Mouse (Mus musculus): Measurements from ENCODE around the gene Ndst2. TPM values are rescaled to one million over a fixed set of nuclear protein-coding genes. Genes with fewer than 3 reads are reported as not detected.

The Ndst2 gene
- polyA plus RNA-seq, 1 experiment, result not detected

DNA sequence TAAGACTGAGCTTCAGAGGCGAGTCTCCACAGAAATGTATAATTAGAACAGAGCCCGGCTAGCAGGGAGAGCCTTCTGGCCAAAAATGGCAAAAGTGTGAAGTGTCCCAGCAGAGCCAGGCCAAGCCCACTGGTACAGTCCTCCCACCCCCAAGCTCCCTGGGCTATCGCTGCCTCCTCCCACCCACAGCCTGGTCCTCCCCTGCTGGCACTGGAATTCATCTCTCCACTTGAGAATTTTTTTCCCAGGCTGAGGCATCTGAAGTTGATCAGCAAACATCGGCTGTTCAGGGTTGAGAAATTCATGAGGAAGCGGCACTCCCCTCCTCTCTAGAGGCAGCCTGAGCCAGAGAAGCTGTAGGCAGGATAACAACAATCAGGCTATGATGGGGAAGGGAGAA lies 34.2 kb upstream of the Ndst2 start:
- 32% methylated on average over 5 of the region's 5 CpGs for WGBS
- no peak overlapping the region for H3K27ac ChIP-seq (ENCODE audit: insufficient read depth, low read depth, low read length)
- no peak for TF ChIP-seq POLR2A (IDR thresholded peaks at IDR 0.05; ENCODE audit: insufficient read depth, low read depth, low read length)
- TF ChIP-seq CTCF (IDR thresholded peaks at IDR 0.05; ENCODE audit: insufficient read depth, low read depth, low read length), result no peak
- no peak overlapping the region for H3K4me3 ChIP-seq (ENCODE audit: insufficient read depth, low read depth, low read length)
- peaks cover 23% of the 10 kb centered on the region for H3K4me1 ChIP-seq (ENCODE audit: control insufficient read depth, insufficient read depth, low read length)

GRCm38 (mm10) chr14:20767936-20768335 lies 33.6 kb upstream of the Ndst2 start:
- Histone ChIP-seq H3K4me3 (ENCODE audit: insufficient read depth, low read depth, low read length) (no peak overlapping the region), H3K27ac (ENCODE audit: insufficient read depth, low read depth, low read length) (no peak overlapping the region), H3K4me1 (ENCODE audit: control insufficient read depth, insufficient read depth, low read length) (peaks cover 18% of the 10 kb centered on the region)
- TF ChIP-seq POLR2A (IDR thresholded peaks at IDR 0.05; ENCODE audit: insufficient read depth, low read depth, low read length) (no peak), CTCF (IDR thresholded peaks at IDR 0.05; ENCODE audit: insufficient read depth, low read depth, low read length) (no peak)
- 90% methylated on average over 7 of the region's 7 CpGs for WGBS

DNA sequence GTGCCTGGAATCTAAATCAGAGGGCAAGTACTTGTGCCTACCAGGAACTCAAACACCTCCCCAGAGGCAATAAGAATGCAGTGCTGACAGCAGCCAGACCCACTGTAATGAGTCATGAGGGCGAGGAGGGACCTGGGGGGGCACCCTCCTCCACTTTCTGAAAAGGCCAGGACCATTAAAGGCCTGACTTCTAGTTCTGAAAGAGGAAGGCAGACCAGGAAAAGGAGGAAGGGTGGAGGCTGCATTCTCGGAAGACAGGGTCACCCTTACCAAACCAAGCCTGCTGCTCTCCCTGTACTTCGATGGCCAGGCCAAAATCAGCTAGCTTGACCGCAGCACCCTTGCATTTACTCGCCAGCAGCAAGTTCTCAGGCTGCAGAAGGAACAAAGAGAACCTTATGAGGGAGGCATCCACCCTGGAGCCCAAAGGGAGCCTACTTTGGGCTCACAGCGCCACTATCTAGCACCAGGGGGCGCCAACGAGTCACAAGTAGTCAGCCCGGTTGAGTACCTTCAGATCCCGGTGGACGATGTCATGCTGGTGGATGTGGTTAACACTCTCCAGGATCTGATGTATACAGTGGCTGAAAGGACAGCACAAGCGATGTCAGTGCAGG lies 31.4 kb upstream of the Ndst2 start:
- Histone ChIP-seq H3K4me1 (ENCODE audit: control insufficient read depth, insufficient read depth, low read length) (peaks cover 15% of the 10 kb centered on the region), H3K27ac (ENCODE audit: insufficient read depth, low read depth, low read length) (peak overlapping the region; percentile 34), H3K4me3 (ENCODE audit: insufficient read depth, low read depth, low read length) (no peak overlapping the region)
- peak; percentile 98 for TF ChIP-seq CTCF (IDR thresholded peaks at IDR 0.05; ENCODE audit: insufficient read depth, low read depth, low read length)
- TF ChIP-seq POLR2A (IDR thresholded peaks at IDR 0.05; ENCODE audit: insufficient read depth, low read depth, low read length), result no peak
- 16% methylated on average over 12 of the region's 12 CpGs for WGBS

DNA sequence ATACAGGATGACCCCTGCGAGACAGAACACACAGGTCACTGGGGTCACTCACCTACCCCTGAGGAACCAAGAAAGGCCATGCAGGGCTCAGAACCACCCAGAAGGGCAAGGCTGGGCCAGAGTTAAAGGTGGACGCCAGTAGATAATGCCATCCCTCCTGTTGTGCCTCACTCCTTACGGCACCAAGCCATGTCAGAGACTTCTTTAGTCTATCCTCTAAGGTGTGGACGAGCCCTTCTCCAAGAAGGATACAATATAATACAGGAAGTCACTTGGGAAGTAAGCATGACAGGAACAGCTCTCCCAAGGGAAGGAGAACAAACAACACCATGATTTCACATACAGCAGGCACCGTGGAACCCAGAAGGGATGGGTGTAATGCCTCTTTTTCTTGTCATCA lies 30.6 kb upstream of the Ndst2 start:
- Histone ChIP-seq H3K4me3 (ENCODE audit: insufficient read depth, low read depth, low read length) (no peak overlapping the region), H3K27ac (ENCODE audit: insufficient read depth, low read depth, low read length) (0 out of 2 replicates have a peak overlapping the region, but pooled peaks have one; percentile 34)

DNA sequence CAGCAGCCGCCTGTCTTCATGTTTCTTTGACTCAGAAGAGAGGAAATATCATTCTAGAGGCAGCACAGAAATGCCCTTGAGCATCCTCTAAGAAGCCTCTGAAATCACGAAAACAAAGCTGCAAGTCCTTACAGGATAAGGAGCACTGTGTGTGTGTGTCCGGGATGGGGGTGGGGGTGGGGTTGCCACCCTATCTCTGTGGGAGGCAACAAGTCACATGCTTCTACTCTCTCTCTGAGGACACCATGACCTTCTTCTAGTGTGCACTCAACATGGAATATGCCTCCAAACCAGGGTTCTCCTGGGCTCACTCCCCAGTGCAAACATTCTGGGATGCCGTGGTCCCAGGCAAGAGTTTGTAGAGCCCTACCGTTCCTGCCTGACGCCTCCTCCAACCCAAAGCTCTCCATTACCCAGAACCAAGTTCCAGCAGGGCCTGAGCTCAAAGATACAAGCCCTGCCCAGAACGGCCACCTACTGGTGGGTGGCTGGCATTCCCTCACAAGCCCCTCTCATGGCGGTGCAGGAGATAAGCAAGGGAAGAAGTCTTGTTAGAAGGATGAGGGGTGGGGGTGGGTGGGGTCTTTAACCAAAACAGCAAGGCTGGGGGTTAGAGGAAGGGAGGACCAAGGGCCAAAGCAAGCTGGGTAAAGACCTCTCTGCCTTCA lies 24.5 kb upstream of the Ndst2 start:
- H3K4me1 ChIP-seq (ENCODE audit: control insufficient read depth, insufficient read depth, low read length), result peaks cover 9% of the 10 kb centered on the region
- no peak overlapping the region for H3K27ac ChIP-seq (ENCODE audit: insufficient read depth, low read depth, low read length)
- 77% methylated on average over 8 of the region's 8 CpGs for WGBS

More for the DNA sequence above, 30.6 kb upstream of the Ndst2 start:
- H3K4me1 ChIP-seq (ENCODE audit: control insufficient read depth, insufficient read depth, low read length), result peaks cover 15% of the 10 kb centered on the region
- WGBS, result 93% methylated on average over 5 of the region's 5 CpGs
- TF ChIP-seq CTCF (IDR thresholded peaks at IDR 0.05; ENCODE audit: insufficient read depth, low read depth, low read length), result no peak
- no peak for TF ChIP-seq POLR2A (IDR thresholded peaks at IDR 0.05; ENCODE audit: insufficient read depth, low read depth, low read length)

DNA sequence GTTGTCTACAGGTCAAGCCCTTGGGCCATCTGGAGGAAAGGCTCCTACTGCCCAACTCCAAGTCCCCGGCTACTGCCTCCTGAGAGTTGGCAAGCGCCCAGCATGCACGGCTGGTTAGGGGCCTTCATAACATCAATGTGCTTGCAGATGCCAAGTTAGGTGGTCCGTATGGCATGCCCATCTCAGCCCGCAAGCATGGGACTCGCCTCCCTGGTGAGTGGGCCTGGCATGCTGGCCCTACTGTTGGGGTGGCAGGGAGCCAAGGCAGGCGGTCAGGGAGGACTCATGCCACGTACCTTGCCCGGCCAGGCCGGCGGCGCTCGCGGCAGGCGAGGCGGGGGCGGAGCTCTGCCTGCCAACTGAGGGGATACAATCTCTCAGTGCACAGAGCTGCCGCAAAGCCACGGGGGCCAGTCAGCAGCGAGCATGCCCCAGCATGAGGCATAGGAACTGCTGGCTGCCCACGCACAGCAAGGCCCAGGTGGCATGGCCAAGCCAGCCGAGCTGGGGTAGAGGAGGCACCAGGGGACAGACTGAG lies 23.1 kb upstream of the Ndst2 start:
- TF ChIP-seq CTCF (IDR thresholded peaks at IDR 0.05; ENCODE audit: insufficient read depth, low read depth, low read length), result no peak
- TF ChIP-seq POLR2A (IDR thresholded peaks at IDR 0.05; ENCODE audit: insufficient read depth, low read depth, low read length), result no peak
- peaks cover 9% of the 10 kb centered on the region for H3K4me1 ChIP-seq (ENCODE audit: control insufficient read depth, insufficient read depth, low read length)
- WGBS, result 73% methylated on average over 22 of the region's 22 CpGs
- H3K27ac ChIP-seq (ENCODE audit: insufficient read depth, low read depth, low read length), result no peak overlapping the region
- no peak overlapping the region for H3K4me3 ChIP-seq (ENCODE audit: insufficient read depth, low read depth, low read length)

More for the DNA sequence above, 24.5 kb upstream of the Ndst2 start:
- H3K4me3 ChIP-seq (ENCODE audit: insufficient read depth, low read depth, low read length), result no peak overlapping the region
- no peak for TF ChIP-seq CTCF (IDR thresholded peaks at IDR 0.05; ENCODE audit: insufficient read depth, low read depth, low read length)
- no peak for TF ChIP-seq POLR2A (IDR thresholded peaks at IDR 0.05; ENCODE audit: insufficient read depth, low read depth, low read length)

DNA sequence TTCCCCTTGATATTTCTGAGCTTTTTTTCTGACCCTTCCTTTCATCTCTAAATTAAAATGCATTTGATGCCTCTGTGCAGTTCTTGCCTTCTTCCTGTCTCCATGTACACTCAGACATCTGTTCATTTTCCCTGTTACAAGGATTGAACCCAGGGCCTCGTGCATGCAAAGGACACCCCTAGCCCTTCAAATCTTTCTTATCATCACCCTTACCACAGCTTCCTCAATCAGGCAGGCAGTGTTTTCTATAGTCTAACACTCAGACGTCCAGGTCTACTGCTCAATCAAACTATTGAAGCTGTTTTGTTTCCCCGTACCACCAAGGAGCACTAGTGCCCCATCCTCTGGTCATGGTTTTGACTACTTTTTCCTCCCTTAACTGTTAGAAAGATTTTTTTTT lies 19.4 kb upstream of the Ndst2 start:
- WGBS, result 91% methylated on average over 3 of the region's 3 CpGs
- Histone ChIP-seq H3K4me3 (ENCODE audit: insufficient read depth, low read depth, low read length) (no peak overlapping the region), H3K27ac (ENCODE audit: insufficient read depth, low read depth, low read length) (no peak overlapping the region), H3K4me1 (ENCODE audit: control insufficient read depth, insufficient read depth, low read length) (peaks cover 6% of the 10 kb centered on the region)
- TF ChIP-seq POLR2A (IDR thresholded peaks at IDR 0.05; ENCODE audit: insufficient read depth, low read depth, low read length), result no peak
- no peak for TF ChIP-seq CTCF (IDR thresholded peaks at IDR 0.05; ENCODE audit: insufficient read depth, low read depth, low read length)

- Histone ChIP-seq H3K4me3 (ENCODE audit: insufficient read depth, low read depth, low read length) (no peak overlapping the region), H3K27ac (ENCODE audit: insufficient read depth, low read depth, low read length) (no peak overlapping the region), H3K4me1 (ENCODE audit: control insufficient read depth, insufficient read depth, low read length) (peaks cover 8% of the 10 kb centered on the region)
- TF ChIP-seq POLR2A (IDR thresholded peaks at IDR 0.05; ENCODE audit: insufficient read depth, low read depth, low read length) (no peak), CTCF (IDR thresholded peaks at IDR 0.05; ENCODE audit: insufficient read depth, low read depth, low read length) (no peak)
- 91% methylated on average over 5 of the region's 5 CpGs for WGBS
Observed at GRCm38 (mm10) chr14:20750503-20750902, 16.1 kb upstream of the Ndst2 start.

DNA sequence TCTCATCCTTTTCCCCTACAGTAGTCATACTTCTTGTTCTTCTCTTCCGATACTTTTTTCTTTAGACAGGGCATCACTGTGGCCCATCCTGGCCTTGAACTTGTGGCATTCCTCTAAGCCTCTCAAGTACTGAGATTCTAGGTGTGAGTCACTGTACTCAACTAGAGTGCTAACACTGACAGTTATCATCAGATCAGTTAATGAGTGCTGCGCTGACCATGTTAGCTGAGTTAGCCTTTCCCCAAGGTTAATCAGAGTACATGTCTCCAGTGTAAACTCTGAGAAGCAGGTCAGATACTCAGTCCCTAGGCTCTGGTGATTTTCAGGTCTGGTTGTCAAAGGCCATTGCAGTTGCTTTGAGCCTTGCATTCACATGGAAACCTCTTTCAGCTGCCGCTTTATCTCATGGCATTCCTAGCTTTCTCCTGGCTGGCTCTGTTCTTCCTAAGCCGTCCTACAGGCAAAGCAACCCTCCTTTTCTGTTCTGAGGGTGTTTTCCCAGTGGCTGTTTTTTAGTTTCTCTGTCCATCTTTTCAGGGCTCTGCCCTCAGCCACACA lies 15.2 kb upstream of the Ndst2 start:
- H3K4me3 ChIP-seq (ENCODE audit: insufficient read depth, low read depth, low read length), result no peak overlapping the region
- 77% methylated on average over 4 of the region's 4 CpGs for WGBS
- H3K4me1 ChIP-seq (ENCODE audit: control insufficient read depth, insufficient read depth, low read length), result peaks cover 8% of the 10 kb centered on the region
- no peak for TF ChIP-seq CTCF (IDR thresholded peaks at IDR 0.05; ENCODE audit: insufficient read depth, low read depth, low read length)
- no peak for TF ChIP-seq POLR2A (IDR thresholded peaks at IDR 0.05; ENCODE audit: insufficient read depth, low read depth, low read length)
- peak overlapping the region; percentile 63 for H3K27ac ChIP-seq (ENCODE audit: insufficient read depth, low read depth, low read length)
